Mouse (Mus musculus) liver, adult (tissue): ENCODE measurements around the gene Numb.

ENCODE experiments used
- GATA4 ChIP-seq: IDR thresholded peaks from 2 replicates; pipeline ENCODE4 v1.6.1; 2014; ENCODE audit warnings: mild to moderate bottlenecking, low read length; ENCODE audit not compliant: insufficient replicate concordance

Numb gene

DNA sequence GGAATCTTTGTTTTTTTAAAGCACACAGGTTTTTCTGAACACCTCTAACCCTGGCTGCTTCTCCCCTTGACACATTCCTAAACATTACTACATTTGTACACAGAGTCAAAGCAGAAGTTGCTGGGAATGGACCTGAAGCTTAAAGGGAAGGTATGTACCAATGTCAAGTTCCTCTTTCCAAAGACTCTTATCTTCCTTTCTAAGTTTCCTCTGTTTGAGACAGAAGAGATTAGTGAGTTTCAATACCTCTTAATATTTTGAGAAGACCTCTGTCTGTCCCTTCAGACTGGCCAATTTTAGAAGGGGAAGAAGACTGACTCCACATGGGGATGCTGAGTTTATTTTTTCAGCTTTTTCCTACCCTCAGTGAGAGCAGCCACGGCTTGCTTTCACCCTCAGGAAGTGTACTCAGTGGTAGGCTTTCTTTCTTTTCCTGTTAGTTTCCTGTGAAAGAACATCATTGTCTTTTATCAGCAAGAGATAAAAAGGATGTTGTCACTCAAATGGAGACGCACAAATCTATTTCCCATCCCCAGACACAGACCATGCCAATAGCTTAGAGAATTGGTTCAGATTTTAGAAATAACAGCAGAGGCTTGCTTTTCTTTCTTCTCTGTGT, 7.6 kb upstream of the Numb start:
- TF ChIP-seq GATA4, result peak; percentile 85; the same call in 1 of the 2 replicates

GRCm38 (mm10) chr12:83927747-83928146, 6.0 kb upstream of the Numb start:
- peak; percentile 42; the same call in 1 of the 2 replicates for TF ChIP-seq GATA4

DNA sequence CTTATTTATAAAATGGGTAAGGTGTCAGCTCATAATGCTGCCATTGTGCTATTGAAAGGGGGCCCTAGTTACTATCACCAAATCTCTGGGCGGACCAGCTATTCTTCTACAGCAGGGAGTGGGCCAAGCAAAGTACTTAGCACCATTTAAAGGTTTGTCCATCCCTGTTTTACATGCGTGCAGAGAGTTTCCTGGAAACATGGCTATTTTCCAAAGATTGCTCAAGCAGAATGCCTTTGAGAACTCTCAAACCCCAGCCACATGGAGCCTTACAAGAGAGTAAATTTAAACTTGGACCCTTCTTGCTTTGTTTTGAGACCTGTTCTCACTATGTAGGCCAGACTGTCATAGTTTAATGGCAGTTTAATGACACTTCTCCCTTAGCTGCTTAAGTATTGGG, 4.3 kb upstream of the Numb start:
- TF ChIP-seq GATA4, result no peak

- TF ChIP-seq GATA4, result peak; percentile 76; the same call in 1 of the 2 replicates
Observed at GRCm38 (mm10) chr12:83925160-83925703, 3.5 kb upstream of the Numb start.

- no peak for TF ChIP-seq GATA4
Observed at GRCm38 (mm10) chr12:83924332-83924731, 2.6 kb upstream of the Numb start.

- TF ChIP-seq GATA4, result no peak
Observed at GRCm38 (mm10) chr12:83923486-83923859, 1.7 kb upstream of the Numb start.

GRCm38 (mm10) chr12:83922724-83923485, 1.2 kb upstream of the Numb start:
- TF ChIP-seq GATA4, result 0 out of 2 replicates have a peak, but pooled peaks have one; percentile 16

- TF ChIP-seq GATA4, result no peak
Observed at GRCm38 (mm10) chr12:83920721-83921441, 853 bp downstream of the Numb start.

GRCm38 (mm10) chr12:83916884-83917283, 4.8 kb downstream of the Numb start:
- TF ChIP-seq GATA4, result peak; percentile 67; the same call in 1 of the 2 replicates

GRCm38 (mm10) chr12:83914797-83915196, 6.9 kb downstream of the Numb start:
- no peak for TF ChIP-seq GATA4

DNA sequence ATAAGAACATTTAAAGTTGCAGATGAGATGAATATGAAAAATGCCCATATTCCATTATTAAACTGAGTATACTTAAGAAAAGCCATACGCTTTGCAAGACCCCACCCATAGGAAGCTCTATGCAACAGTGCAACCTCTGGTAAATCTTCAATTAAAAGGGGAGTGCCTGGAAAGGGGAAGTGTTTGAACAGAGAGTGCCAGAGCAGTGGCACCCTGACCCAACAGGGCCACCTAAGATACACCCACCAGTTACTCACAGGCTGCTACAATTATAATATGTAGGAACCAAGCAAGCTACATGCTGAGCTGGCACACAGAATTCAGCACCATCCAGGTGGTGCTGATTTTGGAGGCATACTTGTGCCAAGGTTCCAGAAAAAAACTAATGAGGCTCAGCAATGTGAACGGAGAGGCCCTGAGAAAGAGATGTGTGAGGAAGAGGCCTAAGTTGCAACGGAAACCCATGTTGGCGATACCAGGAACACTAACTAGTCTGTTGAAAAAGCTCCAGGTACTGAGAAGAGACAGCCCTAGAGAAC, 7.5 kb downstream of the Numb start:
- TF ChIP-seq GATA4, result no peak

DNA sequence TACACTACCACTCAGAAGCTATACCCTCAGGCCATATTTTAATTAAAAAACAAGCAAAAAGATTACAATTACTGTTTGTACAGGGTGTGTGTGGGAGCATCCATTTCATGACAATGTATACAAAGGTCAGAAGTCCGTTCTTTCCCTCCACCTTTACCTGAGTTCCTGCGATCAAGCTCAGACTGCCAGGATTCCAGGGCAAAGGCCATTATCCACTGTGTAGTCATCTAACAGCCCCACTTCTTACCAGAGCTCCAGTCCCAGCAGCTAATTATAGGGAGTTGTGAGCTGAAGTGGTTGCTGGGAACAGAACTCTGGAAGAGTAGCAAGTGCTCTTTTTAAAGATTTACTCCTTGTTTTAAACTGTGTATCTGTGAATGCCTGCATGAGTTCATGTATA, 11.3 kb downstream of the Numb start:
- no peak for TF ChIP-seq GATA4

GRCm38 (mm10) chr12:83892926-83893325, 28.8 kb downstream of the Numb start:
- TF ChIP-seq GATA4, result no peak

DNA sequence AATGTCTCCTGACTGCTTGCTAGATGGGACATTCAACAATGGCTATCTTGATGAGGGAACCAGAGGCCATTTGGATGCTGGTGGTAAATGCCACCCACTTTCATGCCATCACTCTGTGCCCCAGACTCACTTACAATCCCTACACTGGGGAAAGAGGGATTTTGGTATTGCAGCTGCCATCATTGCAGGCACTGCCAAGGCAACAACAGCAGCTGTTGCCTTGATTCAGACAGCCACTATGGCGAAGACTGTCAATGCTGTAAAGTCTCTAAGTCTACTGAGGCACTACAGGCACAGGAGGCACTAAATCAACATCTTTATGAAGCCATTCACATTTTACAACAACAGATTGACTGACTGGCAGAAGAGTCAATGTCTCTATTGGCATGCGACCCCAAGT, 30.5 kb downstream of the Numb start:
- no peak for TF ChIP-seq GATA4

DNA sequence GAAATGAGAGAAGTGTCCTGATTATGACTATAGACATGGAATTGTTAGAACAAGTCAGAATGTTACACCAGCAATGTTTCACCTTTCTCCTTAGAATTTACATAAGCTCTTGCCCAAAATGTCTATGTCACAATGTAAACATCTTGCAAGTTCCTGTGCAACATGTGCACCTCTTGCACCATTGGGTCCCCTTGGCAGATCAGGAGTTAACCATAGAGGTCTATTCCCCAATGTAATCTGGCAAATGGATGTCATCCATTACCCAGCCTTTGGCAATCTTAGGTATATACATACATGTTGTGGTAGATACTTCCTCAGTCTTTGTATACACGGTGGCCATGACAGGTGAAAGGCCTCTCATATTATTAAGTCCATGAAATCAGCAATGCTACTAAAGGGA, 32.6 kb downstream of the Numb start:
- no peak for TF ChIP-seq GATA4
